Mouse (Mus musculus) C2C12 (cell line): ENCODE measurements around the gene Mgam. TPM values are rescaled to one million over a fixed set of nuclear protein-coding genes. Genes with fewer than 3 reads are reported as not detected.
A peak's percentile ranks its signal among the peaks of the same experiment; 100 is the strongest.

Experiments
- H3K27me3 ChIP-seq: one replicate; pipeline ENCODE4 v1.6.1; 2011; ENCODE audit not compliant: control insufficient read depth, insufficient read depth, insufficient read length
- H3K36me3 ChIP-seq: one replicate; pipeline ENCODE4 v1.6.1; 2011; ENCODE audit not compliant: control insufficient read depth, insufficient read depth
- H3K4me3 ChIP-seq: one replicate; pipeline ENCODE4 v1.5.1; 2011; ENCODE audit warnings: mild to moderate bottlenecking, control low read depth; ENCODE audit not compliant: poor library complexity, insufficient read depth, severe bottlenecking
- H3K79me2 ChIP-seq: one replicate; pipeline ENCODE4 v1.6.1; 2011; ENCODE audit not compliant: control insufficient read depth, insufficient read depth
- H3K79me3 ChIP-seq: one replicate; pipeline ENCODE4 v1.6.1; 2011; ENCODE audit warnings: low read depth, control low read depth
- H3ac ChIP-seq: one replicate; pipeline ENCODE3; 2011; ENCODE audit warnings: low read depth; ENCODE audit not compliant: control insufficient read depth, insufficient read length
- CEBPB ChIP-seq: IDR thresholded peaks from one replicate; pipeline ENCODE4 v1.6.1; 2011; ENCODE audit warnings: low read depth, mild to moderate bottlenecking, control low read depth, moderate library complexity
- CTCF ChIP-seq: IDR thresholded peaks from one replicate; pipeline ENCODE4 v1.5.1; 2011; ENCODE audit not compliant: control insufficient read depth, insufficient read depth, insufficient read length
- FOSL1 ChIP-seq: IDR thresholded peaks from one replicate; pipeline ENCODE4 v1.8.0; 2011; ENCODE audit warnings: mild to moderate bottlenecking, low read length; ENCODE audit not compliant: poor library complexity, insufficient read depth, severe bottlenecking
- MAX ChIP-seq: IDR thresholded peaks from one replicate; pipeline ENCODE4 v1.6.1; 2011; ENCODE audit warnings: mild to moderate bottlenecking, control low read depth
- MYOD1 ChIP-seq: IDR thresholded peaks from one replicate; pipeline ENCODE4 v1.6.1; 2011; ENCODE audit warnings: low read depth; ENCODE audit not compliant: control insufficient read depth, insufficient read length
- MYOG ChIP-seq: IDR thresholded peaks from one replicate; pipeline ENCODE4 v1.6.1; 2011; ENCODE audit not compliant: control insufficient read depth, insufficient read length; ENCODE audit errors: extremely low read depth
- USF1 ChIP-seq: IDR thresholded peaks from one replicate; pipeline ENCODE4 v1.6.1; 2011; ENCODE audit warnings: low read depth, mild to moderate bottlenecking, control low read depth, moderate library complexity
- polyA plus RNA-seq: library from polyadenylated mRNA; unstranded; fragments of >200 nt; fragmentation: generic; extraction: Trizol; gene quantifications from one replicate; pipeline ENCODE4 v1.2.1, GENCODE M21; 2012; ENCODE audit warnings: missing spikeins

The Mgam gene
- polyA plus RNA-seq, 1 experiment: 0.54 TPM

DNA sequence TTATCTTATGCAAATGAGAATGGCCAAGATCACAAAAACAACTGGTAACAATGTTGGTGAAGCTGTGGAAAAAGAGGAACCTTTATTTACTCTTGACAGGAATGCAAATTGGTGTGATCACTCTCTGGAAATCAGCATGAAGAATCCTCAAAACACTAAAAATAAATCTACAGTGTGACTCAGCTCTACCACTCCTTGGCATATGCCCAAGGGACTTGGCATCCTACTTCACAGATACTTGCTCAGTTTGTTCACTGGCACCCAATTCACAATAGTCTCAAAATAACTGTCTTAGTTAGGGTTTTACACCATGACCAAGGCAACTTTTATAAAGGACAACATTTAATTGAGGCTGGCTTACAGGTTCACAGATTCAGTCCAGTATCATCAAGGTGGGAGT is 21.2 kb upstream of the Mgam start:
- TF ChIP-seq MAX (no peak), CEBPB (no peak), FOSL1 (no peak), MYOD1 (no peak), CTCF (no peak), MYOG (no peak), USF1 (no peak)
- Histone ChIP-seq H3K4me3 (no peak overlapping the region), H3K79me2 (no peaks in the 10 kb centered on the region), H3K79me3 (no peaks in the 10 kb centered on the region), H3K36me3 (no peaks in the 10 kb centered on the region), H3ac (no peak overlapping the region), H3K27me3 (no peaks in the 10 kb centered on the region)

DNA sequence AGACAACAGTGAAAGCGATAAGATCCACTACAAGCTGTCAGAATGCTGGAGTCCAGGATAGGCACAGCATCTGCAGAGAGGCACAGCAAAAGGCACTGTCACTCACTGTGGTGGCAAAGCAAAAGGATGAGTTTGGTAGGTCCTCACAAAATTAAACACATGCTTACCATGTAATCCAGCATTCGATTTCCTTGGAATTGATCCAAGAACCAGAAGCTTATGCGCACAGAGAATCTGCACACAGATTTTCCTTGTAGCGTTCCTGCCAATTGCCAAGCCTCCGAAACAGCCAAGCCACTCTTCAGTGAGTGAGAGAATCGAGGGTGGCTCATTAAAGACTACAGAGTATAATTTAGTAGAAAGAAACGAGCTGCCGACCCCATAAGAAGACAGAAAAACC is 18.4 kb upstream of the Mgam start:
- H3ac ChIP-seq: no peak overlapping the region
- H3K36me3 ChIP-seq: no peaks in the 10 kb centered on the region
- H3K79me2 ChIP-seq: no peaks in the 10 kb centered on the region
- H3K79me3 ChIP-seq: no peaks in the 10 kb centered on the region
- no peak overlapping the region for H3K4me3 ChIP-seq
- TF ChIP-seq CTCF (no peak), CEBPB (no peak), MYOD1 (no peak), FOSL1 (no peak), MYOG (no peak), MAX (no peak), USF1 (no peak)
- H3K27me3 ChIP-seq: no peaks in the 10 kb centered on the region

DNA sequence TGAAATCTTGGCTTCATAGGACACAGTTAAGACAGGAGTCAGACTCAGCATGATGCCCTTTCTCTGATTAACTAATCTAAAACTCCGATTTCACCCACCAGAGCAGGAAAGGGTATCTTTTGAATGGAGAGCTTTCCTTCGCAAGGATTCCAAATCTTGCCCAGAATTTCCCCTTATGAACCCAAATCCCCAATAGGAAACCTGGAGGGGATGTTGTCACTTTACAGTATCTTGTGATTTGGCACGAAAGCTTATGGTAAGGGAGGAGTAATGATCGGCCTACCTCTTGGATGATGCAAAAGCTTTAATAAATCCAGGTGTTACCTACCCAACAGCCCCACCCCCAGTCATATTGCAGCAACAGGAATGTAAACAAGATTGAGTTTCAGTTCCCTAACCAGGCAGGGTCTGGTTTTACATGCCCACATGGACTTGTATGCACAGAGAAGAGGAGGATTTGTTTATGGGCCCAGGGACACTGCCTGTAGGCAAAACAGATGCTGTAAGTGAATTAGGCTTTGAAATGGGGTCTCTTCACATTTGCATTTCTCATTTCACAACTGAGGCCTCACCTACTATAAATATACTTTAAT is 15.3 kb upstream of the Mgam start, which contains the start of gene Tas2r138:
Gene Tas2r138 (minus strand): TSS at position 51 of the 593 bp plus-strand sequence.
- Histone ChIP-seq H3K36me3 (no peaks in the 10 kb centered on the region), H3ac (no peak within 1 kb of the TSS), H3K79me3 (no peaks in the 10 kb centered on the region), H3K27me3 (no peaks in the 10 kb centered on the region), H3K79me2 (no peaks in the 10 kb centered on the region), H3K4me3 (no peak within 1 kb of the TSS)
- TF ChIP-seq CTCF: no peak
- no peak for TF ChIP-seq FOSL1
- no peak for TF ChIP-seq CEBPB
- no peak for TF ChIP-seq MAX
- TF ChIP-seq MYOG: no peak
- TF ChIP-seq USF1: no peak
- no peak for TF ChIP-seq MYOD1

DNA sequence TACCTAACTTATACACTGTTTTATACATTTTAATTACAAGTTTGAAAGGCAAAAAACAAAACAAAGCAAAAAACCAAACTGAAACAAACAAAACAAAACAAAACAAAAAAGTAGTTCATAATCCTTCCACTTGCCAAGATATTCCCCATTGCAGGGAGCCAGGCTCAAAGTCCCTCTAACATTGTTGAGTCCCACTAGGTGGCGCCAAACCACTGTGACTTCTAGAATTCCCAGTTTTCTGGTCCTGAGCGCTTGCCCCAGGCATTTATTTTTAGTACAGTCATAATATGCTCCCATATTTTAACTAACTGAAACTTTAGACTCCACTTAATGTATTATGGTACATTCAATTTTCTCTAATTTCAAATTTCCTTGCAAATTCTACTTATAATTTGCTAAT is 10.7 kb upstream of the Mgam start:
- H3K27me3 ChIP-seq: no peaks in the 10 kb centered on the region
- no peak overlapping the region for H3K4me3 ChIP-seq
- TF ChIP-seq MYOD1 (no peak), CEBPB (no peak), CTCF (peak; percentile 36), MAX (no peak), MYOG (no peak), FOSL1 (no peak)
- no peaks in the 10 kb centered on the region for H3K79me3 ChIP-seq
- H3K79me2 ChIP-seq: no peaks in the 10 kb centered on the region
- no peaks in the 10 kb centered on the region for H3K36me3 ChIP-seq
- H3ac ChIP-seq: no peak overlapping the region

DNA sequence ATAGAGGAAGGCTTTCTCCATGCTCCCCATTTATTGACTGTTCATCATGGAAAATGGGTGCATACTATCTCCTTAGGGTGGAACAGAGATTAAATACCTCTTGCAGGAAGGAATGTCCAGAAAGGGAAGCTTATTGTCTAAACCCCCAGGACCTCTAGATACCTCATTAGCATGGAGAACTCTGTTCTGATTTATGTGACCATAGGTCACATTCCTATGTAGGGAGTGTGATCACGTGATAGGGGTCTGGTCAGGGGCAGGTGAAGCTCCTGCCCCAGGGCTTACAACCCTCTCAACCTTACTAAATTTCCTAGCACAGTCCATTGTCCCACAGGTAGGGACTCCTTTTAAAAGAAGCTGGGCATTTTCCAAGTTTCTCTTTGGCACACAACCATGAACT is 2.5 kb upstream of the Mgam start:
- Histone ChIP-seq H3K36me3 (no peaks in the 10 kb centered on the region), H3K79me3 (no peaks in the 10 kb centered on the region), H3ac (no peak overlapping the region), H3K79me2 (no peaks in the 10 kb centered on the region), H3K27me3 (no peaks in the 10 kb centered on the region), H3K4me3 (no peak overlapping the region)
- TF ChIP-seq CTCF: no peak

DNA sequence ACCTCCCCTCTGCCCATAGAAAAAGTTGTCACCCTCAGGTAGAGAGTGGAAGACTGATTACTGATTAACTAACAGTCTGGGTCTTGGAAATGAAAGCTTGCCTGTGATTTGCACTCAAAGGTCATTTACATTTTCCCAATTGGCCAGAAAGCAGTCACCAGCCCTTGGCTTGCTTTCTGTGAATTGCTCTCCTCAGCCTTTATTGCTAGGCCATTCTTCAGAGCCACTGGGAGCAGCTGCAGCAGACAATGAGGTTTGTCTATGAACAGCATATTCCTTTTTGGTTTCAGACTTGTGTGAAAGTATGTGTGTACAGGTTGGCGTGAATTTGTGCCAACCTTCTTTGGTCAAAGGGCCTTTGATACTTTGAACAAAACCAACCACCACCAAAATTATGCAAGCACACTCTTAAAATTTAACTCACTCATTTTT is 6.0 kb downstream of the Mgam start:
- H3K79me3 ChIP-seq: no peaks in the 10 kb centered on the region
- no peaks in the 10 kb centered on the region for H3K79me2 ChIP-seq
- no peak overlapping the region for H3ac ChIP-seq
- TF ChIP-seq FOSL1 (no peak), CTCF (no peak), MYOD1 (no peak), MAX (no peak)
- H3K36me3 ChIP-seq: no peaks in the 10 kb centered on the region
- no peaks in the 10 kb centered on the region for H3K27me3 ChIP-seq
- no peak overlapping the region for H3K4me3 ChIP-seq
